Mouse (Mus musculus) megakaryocyte-erythroid progenitor cell, adult 5 weeks (primary cell): ENCODE results near the gene Armc8. TPM values are rescaled to one million over a fixed set of nuclear protein-coding genes. Genes with fewer than 3 reads are reported as not detected.

Experiments used
- polyA plus RNA-seq: library from polyadenylated mRNA; stranded (reverse); fragments of >175 nt; gene quantifications from 2 replicates; pipeline ENCODE4 v1.2.3, GENCODE M21; 2012

Gene Armc8
- polyA plus RNA-seq: 3.5 TPM in 2 replicates

DNA sequence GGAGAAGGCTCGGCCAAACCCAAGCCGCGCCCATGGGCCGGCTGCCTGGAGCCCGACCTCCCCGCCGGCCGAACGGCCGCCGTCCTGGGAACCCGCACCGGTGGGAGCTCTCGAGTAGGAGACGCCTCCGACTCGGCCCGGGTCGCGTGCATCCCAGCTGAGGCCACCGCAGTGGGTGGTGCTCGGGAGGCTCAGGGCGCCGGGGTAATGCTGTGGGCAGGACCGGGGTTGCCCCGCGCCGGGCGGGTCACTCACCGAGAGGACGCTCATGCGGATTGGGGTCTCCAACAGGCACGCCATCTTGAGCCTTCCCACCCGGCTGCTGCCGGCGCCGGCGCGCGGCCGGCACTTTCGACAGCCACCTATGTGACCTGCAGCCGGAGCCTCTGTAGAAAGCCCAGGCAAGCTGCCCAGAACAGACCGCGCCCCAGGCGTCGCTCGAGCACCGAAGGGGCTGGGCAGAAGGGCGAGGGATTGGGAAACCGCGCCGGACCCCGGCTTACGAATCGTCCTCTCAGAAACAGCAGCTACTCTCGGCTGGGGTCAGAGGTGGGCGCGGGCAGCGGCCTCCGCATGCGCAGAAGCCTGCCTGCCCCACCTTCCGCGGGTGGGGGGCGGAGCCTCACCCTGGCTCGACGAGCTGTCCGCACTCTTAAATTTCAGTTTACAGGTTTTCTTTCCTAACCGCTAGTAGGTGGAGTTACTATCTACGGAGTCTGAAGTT lies at the start of gene Armc8:
Gene Armc8, minus strand, starts transcription at position 553 of the 724 bp plus-strand sequence.

DNA sequence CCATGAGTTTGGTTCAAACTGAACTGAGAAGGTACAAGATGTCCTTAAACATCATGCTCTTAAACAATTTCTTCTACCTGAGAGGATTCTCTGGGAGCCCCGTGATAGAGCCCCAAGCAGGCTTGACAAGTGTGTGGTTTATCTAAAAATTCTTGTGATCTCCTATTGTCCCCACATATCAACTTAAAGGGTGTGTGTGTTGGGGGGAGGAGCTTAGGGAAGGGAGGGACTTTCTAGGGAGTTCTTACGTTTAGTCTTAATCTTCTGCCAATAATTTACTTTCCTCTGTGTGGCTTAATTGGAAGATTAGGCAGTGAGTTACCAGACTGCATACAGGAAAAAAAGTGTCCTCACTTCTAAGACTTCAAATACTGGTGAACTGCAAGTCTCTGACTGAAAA lies 43.5 kb upstream of the Armc8 start, which contains the start of gene A4gnt:
Gene A4gnt, plus strand, starts transcription at position 301 of the 400 bp plus-strand sequence.

DNA sequence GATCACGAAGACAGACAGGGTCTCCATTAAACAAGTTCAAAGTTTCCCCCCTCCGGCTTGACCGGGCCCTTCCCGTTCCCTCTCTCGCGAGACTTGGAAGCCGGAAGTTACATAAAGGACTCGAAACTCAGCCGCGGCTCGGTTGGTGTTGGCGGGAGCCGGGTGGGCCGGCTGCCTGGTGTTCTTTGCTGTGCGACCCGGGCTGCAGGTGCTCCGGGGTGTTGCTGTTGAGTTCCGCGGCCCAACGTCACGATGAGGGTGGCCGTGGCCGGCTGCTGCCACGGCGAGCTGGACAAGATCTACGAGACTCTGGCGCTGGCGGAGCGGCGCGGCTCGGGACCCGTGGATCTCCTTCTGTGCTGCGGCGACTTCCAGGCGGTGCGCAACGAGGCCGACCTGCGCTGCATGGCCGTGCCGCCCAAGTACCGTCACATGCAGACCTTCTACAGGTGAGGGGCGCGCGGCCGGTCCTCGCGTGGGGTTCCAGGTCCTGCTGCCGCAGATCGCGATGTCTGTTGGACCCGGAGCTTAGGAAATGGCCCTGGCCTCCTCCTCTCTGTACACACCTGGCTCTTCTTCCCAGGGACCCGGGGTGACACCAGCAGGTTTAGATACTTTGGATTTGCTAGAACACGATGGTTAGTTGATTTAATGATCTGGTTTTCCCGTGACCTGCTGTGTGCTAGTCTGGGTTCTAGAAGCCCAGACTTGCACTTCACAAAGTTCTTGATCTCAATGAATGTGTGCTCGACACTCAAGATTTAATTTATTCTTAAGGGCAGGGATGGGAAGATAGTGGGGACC lies 7.2 kb upstream of the Armc8 start, which contains the start of gene Dbr1:
Gene Dbr1, plus strand, starts transcription at position 123 of the 804 bp plus-strand sequence.

DNA sequence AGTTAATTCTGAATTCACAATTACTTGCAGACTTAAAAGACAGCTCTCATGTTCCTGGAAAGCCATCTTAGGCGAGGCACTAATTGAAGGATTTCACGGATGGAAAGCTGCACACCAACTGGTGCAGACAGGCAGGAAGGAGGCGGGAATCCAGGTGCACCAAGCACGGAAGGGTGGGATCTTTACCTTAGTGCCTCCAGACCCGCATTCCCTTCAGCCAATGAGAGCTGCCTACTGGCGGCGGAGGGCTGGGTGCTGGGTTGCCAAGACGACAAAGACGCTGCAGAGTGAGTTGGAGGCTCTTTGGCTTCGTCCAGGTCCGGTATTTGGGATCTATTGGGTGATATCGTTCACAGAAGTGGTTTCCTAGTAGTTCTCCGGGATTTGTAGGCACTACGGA lies 117.5 kb downstream of the Armc8 start, which contains the start of gene Nme9:
Gene Nme9, plus strand, starts transcription at position 315 of the 400 bp plus-strand sequence.

DNA sequence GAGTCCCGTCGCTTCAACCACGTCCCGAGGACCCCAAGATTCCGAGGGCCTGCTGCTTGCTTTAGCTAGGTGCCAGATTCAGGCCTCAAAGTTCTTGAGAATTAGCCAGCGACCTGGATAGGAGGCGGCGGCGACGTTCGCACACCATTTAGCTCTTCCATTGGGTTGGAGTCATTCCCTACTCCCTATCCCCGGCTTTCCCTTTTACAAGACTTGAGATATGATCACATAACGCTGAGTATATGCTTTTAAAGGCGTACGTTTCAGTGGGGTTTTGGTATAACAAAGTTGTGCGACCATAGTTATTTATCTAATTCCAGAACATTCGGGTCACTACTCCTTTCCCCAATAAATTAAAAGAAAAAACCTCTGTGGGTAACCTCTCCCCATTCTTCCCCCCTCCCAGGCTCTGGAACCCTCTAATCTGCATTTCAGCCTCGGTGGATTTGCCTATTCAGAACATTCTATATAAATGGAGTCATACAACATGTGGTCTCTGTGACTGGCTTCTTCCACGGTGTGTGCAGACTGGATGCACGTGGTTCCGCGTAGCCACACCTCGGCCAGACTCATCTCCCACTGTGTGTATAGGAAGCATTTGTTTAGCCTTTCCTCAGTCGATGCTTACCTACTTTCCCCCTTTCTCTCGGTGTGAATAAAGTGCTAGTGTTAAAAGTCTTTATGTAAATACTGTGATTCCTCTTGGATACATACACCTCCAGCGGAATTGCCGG lies 131.5 kb downstream of the Armc8 start, which contains the start of gene Mras:
Gene Mras, minus strand, starts transcription at position 351 of the 734 bp plus-strand sequence.

Other genes starting within 250 kb of the Armc8 start
- 0.02 and 0.03 TPM in 2 replicates for gene Esyt3, start 210.3 kb downstream of the Armc8 start, polyA plus RNA-seq
- 0.92 and 1.4 TPM in 2 replicates for gene Mras, start 131.5 kb downstream of the Armc8 start, polyA plus RNA-seq
- not detected in 2 replicates for gene Nme9, start 117.4 kb downstream of the Armc8 start, polyA plus RNA-seq
- gene Dbr1, start 6.9 kb upstream of the Armc8 start, polyA plus RNA-seq: 47.5 and 50.6 TPM in 2 replicates
- not detected in 2 replicates for gene A4gnt, start 43.6 kb upstream of the Armc8 start, polyA plus RNA-seq
- 0.04 TPM in 1 of 2 replicates, not detected in the other for gene Dzip1l, start 60.6 kb upstream of the Armc8 start, polyA plus RNA-seq
- 0.04 TPM in 1 of 2 replicates, not detected in the other for gene Cldn18, start 148.4 kb upstream of the Armc8 start, polyA plus RNA-seq